Mouse (Mus musculus) intestine, embryonic 14.5 days (tissue): ENCODE data around the gene Abca13. TPM values are rescaled to one million over a fixed set of nuclear protein-coding genes. Genes with fewer than 3 reads are reported as not detected.
"Not testable (repeated sequence)": the region's sequence is repeated elsewhere in the genome, so short reads cannot be mapped to it uniquely, and the experiment has no call there.

Experiments
- ATAC-seq: fragments of 200-750 bp; cut with Nextera tagmentation; replicated peaks from 2 replicates; pipeline ENCODE4 v1.8.0; 2017; ENCODE audit warnings: low read depth, moderate number of reproducible peaks, moderate TSS enrichment, moderate library complexity; ENCODE audit not compliant: low FRiP score, low TSS enrichment
- DNase-seq: peaks from one replicate; pipeline ENCODE4 v3.0.0-alpha.2; 2018; ENCODE audit warnings: low spot score
- H3K27ac ChIP-seq: fragments of 300-500 bp; sonication (generic); 2 replicates; pipeline ENCODE4 v1.5.1; 2014; ENCODE audit warnings: low read depth, mild to moderate bottlenecking, control low read depth
- H3K27me3 ChIP-seq: fragments of 300-500 bp; sonication (generic); replicated peaks from 2 replicates; pipeline ENCODE4 v1.6.1; 2014; ENCODE audit warnings: low read length, control low read depth; ENCODE audit not compliant: control insufficient read depth, insufficient read depth
- H3K36me3 ChIP-seq: fragments of 300-500 bp; sonication (generic); 2 replicates; pipeline ENCODE4 v1.6.1; 2014; ENCODE audit warnings: low read length, control low read depth; ENCODE audit not compliant: control insufficient read depth, insufficient read depth
- H3K4me1 ChIP-seq: fragments of 300-500 bp; sonication (generic); replicated peaks from 2 replicates; pipeline ENCODE4 v1.6.1; 2014; ENCODE audit warnings: low read length, control low read depth, mixed read lengths; ENCODE audit not compliant: control insufficient read depth, insufficient read depth
- H3K4me2 ChIP-seq: fragments of 300-500 bp; sonication (generic); 2 replicates; pipeline ENCODE4 v1.6.1; 2014; ENCODE audit warnings: low read length
- H3K4me3 ChIP-seq: fragments of 300-500 bp; sonication (generic); 2 replicates; pipeline ENCODE4 v1.5.1; 2014; ENCODE audit warnings: low read depth, low read length, control low read depth, mixed read lengths
- H3K9ac ChIP-seq: fragments of 300-500 bp; sonication (generic); 2 replicates; pipeline ENCODE4 v1.6.1; 2014; ENCODE audit warnings: mild to moderate bottlenecking, low read length
- H3K9me3 ChIP-seq: fragments of 300-500 bp; sonication (generic); 2 replicates; pipeline ENCODE4 v1.6.1; 2016; ENCODE audit warnings: low read length, control low read depth; ENCODE audit not compliant: control insufficient read depth
- WGBS: fragments of 180-500 bp; shearing (Covaris S2); extraction: QIAGEN DNeasy Blood & Tissue Kit; methylation state at CpG from one replicate; pipeline ENCODE4 v1.1.7; 2014; 5-methylcytosine and 5-hydroxymethylcytosine counted together
- polyA plus RNA-seq: library from polyadenylated mRNA; unstranded; fragments of >200 nt; fragmentation: Nextera tagmentation; extraction: Ambion mirVana; gene quantifications from 2 replicates; pipeline ENCODE4 v1.2.1, GENCODE M21; 2014

Gene Abca13
- polyA plus RNA-seq, 1 experiment from 2014 or later = 0.07 TPM

GRCm38 (mm10) chr11:9226399-9226798 lies 34.7 kb downstream of the Abca13 start:
- Histone ChIP-seq H3K27me3 (no peaks in the 10 kb centered on the region), H3K4me2 (no peak overlapping the region), H3K4me3 (no peak overlapping the region), H3K36me3 (no peaks in the 10 kb centered on the region), H3K4me1 (no peaks in the 10 kb centered on the region), H3K9ac (no peak overlapping the region), H3K27ac (no peak overlapping the region), H3K9me3 (no peaks in the 10 kb centered on the region)
- DNase-seq (no peak), ATAC-seq (no peak)
- 80% methylated on average over 4 of the region's 4 CpGs for WGBS

GRCm38 (mm10) chr11:9249627-9250026 lies 57.9 kb downstream of the Abca13 start:
- not testable (repeated sequence) for H3K4me2 ChIP-seq, H3K27me3 ChIP-seq, DNase-seq, ATAC-seq, H3K4me3 ChIP-seq, H3K9ac ChIP-seq, H3K27ac ChIP-seq, H3K36me3 ChIP-seq, H3K9me3 ChIP-seq, H3K4me1 ChIP-seq
- WGBS = 87% methylated on average over 5 of the region's 5 CpGs

- not testable (repeated sequence) for H3K27me3 ChIP-seq, H3K4me1 ChIP-seq, H3K9ac ChIP-seq, DNase-seq, ATAC-seq, H3K4me3 ChIP-seq, H3K9me3 ChIP-seq, H3K4me2 ChIP-seq, H3K27ac ChIP-seq, H3K36me3 ChIP-seq
- 77% methylated on average over 3 of the region's 3 CpGs for WGBS
Measured at GRCm38 (mm10) chr11:9263072-9263471, 71.3 kb downstream of the Abca13 start.

GRCm38 (mm10) chr11:9269090-9269489 lies 77.3 kb downstream of the Abca13 start:
- Histone ChIP-seq H3K9me3 (no peaks in the 10 kb centered on the region), H3K4me3 (no peak overlapping the region), H3K36me3 (no peaks in the 10 kb centered on the region), H3K27me3 (no peaks in the 10 kb centered on the region), H3K4me1 (no peaks in the 10 kb centered on the region), H3K4me2 (no peak overlapping the region), H3K27ac (no peak overlapping the region), H3K9ac (no peak overlapping the region)
- WGBS = 80% methylated on average over 3 of the region's 3 CpGs
- DNase-seq (no peak), ATAC-seq (no peak)

GRCm38 (mm10) chr11:9285204-9285603 lies 93.5 kb downstream of the Abca13 start:
- Histone ChIP-seq H3K9ac (no peak overlapping the region), H3K27me3 (no peaks in the 10 kb centered on the region), H3K4me3 (no peak overlapping the region), H3K27ac (no peak overlapping the region), H3K4me1 (no peaks in the 10 kb centered on the region), H3K36me3 (no peaks in the 10 kb centered on the region), H3K9me3 (no peaks in the 10 kb centered on the region), H3K4me2 (no peak overlapping the region)
- DNase-seq (no peak), ATAC-seq (no peak)
- 81% methylated on average over 3 of the region's 3 CpGs for WGBS

- ATAC-seq (no peak), DNase-seq (no peak)
- Histone ChIP-seq H3K9ac (no peak overlapping the region), H3K27ac (no peak overlapping the region), H3K4me2 (no peak overlapping the region), H3K4me1 (no peaks in the 10 kb centered on the region), H3K27me3 (no peaks in the 10 kb centered on the region), H3K9me3 (no peaks in the 10 kb centered on the region), H3K4me3 (no peak overlapping the region), H3K36me3 (no peaks in the 10 kb centered on the region)
- 84% methylated on average over 3 of the region's 3 CpGs for WGBS
Measured at GRCm38 (mm10) chr11:9285759-9286158, 94.0 kb downstream of the Abca13 start.

- H3K27me3 ChIP-seq = no peaks in the 10 kb centered on the region
- H3K4me3 ChIP-seq = no peak overlapping the region
- H3K36me3 ChIP-seq = no peaks in the 10 kb centered on the region
- DNase-seq = no peak
- H3K9ac ChIP-seq = no peak overlapping the region
- 71% methylated on average over 7 of the region's 7 CpGs for WGBS
- no peaks in the 10 kb centered on the region for H3K4me1 ChIP-seq
- no peak for ATAC-seq
- H3K9me3 ChIP-seq = no peaks in the 10 kb centered on the region
- H3K4me2 ChIP-seq = no peak overlapping the region
- H3K27ac ChIP-seq = no peak overlapping the region
Measured at GRCm38 (mm10) chr11:9291168-9291567, 99.4 kb downstream of the Abca13 start.

- no peak overlapping the region for H3K4me3 ChIP-seq
- DNase-seq (no peak), ATAC-seq (no peak)
- no peak overlapping the region for H3K4me2 ChIP-seq
- no peak overlapping the region for H3K27ac ChIP-seq
- WGBS = 12% methylated on average over 1 of the region's 1 CpGs
- H3K4me1 ChIP-seq = no peaks in the 10 kb centered on the region
- no peaks in the 10 kb centered on the region for H3K36me3 ChIP-seq
- no peaks in the 10 kb centered on the region for H3K9me3 ChIP-seq
- H3K9ac ChIP-seq = no peak overlapping the region
- no peaks in the 10 kb centered on the region for H3K27me3 ChIP-seq
Measured at GRCm38 (mm10) chr11:9299615-9300014, 107.9 kb downstream of the Abca13 start.

GRCm38 (mm10) chr11:9305450-9305849 lies 113.7 kb downstream of the Abca13 start:
- Histone ChIP-seq H3K4me2 (no peak overlapping the region), H3K4me3 (no peak overlapping the region), H3K36me3 (no peaks in the 10 kb centered on the region), H3K9me3 (no peaks in the 10 kb centered on the region), H3K4me1 (no peaks in the 10 kb centered on the region), H3K27ac (no peak overlapping the region), H3K9ac (no peak overlapping the region), H3K27me3 (no peaks in the 10 kb centered on the region)
- 80% methylated on average over 4 of the region's 4 CpGs for WGBS
- DNase-seq (no peak), ATAC-seq (no peak)
